Mouse (Mus musculus) MEL (cell line): ENCODE data around the gene Nap1l4.

Experiments
- CTCF ChIP-seq, 3 experiments: IDR thresholded peaks in 2 of 3; conservative IDR thresholded peaks in 1 of 3; 2 replicates each; pipeline ENCODE4 v1.5.1; 2011 to 2012; ENCODE audit warnings: low read length in 3 of 3, low read depth in 2 of 3, mild to moderate bottlenecking in 2 of 3, improper control_type of control experiment in 1 of 3, inconsistent platforms in 1 of 3, mixed read lengths in 1 of 3, moderate library complexity in 1 of 3; ENCODE audit not compliant: control insufficient read depth in 1 of 3, insufficient read depth in 1 of 3, poor library complexity in 1 of 3, severe bottlenecking in 1 of 3
- GATA1 ChIP-seq: IDR thresholded peaks from 2 replicates; pipeline ENCODE4 v1.6.1; 2011; ENCODE audit warnings: low read depth, low read length, improper control_type of control experiment
- HCFC1 ChIP-seq: IDR thresholded peaks from 2 replicates; pipeline ENCODE4 v1.6.1; 2012; ENCODE audit warnings: low read depth, mild to moderate bottlenecking, inconsistent platforms, low read length, improper control_type of control experiment, moderate library complexity
- MAFK ChIP-seq: IDR thresholded peaks from 2 replicates; pipeline ENCODE4 v1.6.1; 2011; ENCODE audit warnings: low read depth, mild to moderate bottlenecking, low read length, improper control_type of control experiment, borderline replicate concordance
- MAX ChIP-seq: IDR thresholded peaks from 2 replicates; pipeline ENCODE4 v1.6.1; 2011; ENCODE audit warnings: low read length, improper control_type of control experiment
- MAZ ChIP-seq: IDR thresholded peaks from 2 replicates; pipeline ENCODE4 v1.6.1; 2012; ENCODE audit warnings: low read depth, mild to moderate bottlenecking, inconsistent platforms, low read length, improper control_type of control experiment
- POLR2A ChIP-seq, 2 experiments: IDR thresholded peaks; 2 replicates each; pipeline ENCODE4 v1.6.1; 2011 to 2012; ENCODE audit warnings: low read length in 2 of 2, mild to moderate bottlenecking in 2 of 2, control low read depth in 1 of 2, improper control_type of control experiment in 1 of 2, low read depth in 1 of 2, moderate library complexity in 1 of 2; ENCODE audit not compliant: control insufficient read depth in 1 of 2, insufficient read depth in 1 of 2, poor library complexity in 1 of 2
- POLR2AphosphoS2 ChIP-seq: IDR thresholded peaks from 2 replicates; pipeline ENCODE4 v1.6.1; 2011; ENCODE audit warnings: low read length, improper control_type of control experiment
- SIN3A ChIP-seq: IDR thresholded peaks from 2 replicates; pipeline ENCODE4 v1.6.1; 2012; ENCODE audit warnings: low read length, improper control_type of control experiment, inconsistent platforms
- TAL1 ChIP-seq: IDR thresholded peaks from 2 replicates; pipeline ENCODE4 v1.6.1; 2012; ENCODE audit warnings: mild to moderate bottlenecking, inconsistent platforms, low read length, moderate library complexity, mixed read lengths
- UBTF ChIP-seq: IDR thresholded peaks from 2 replicates; pipeline ENCODE4 v1.6.1; 2012; ENCODE audit warnings: low read depth, mild to moderate bottlenecking, inconsistent platforms, low read length, improper control_type of control experiment, moderate library complexity, borderline replicate concordance; ENCODE audit not compliant: insufficient read depth
- ZC3H11A ChIP-seq: IDR thresholded peaks from 2 replicates; pipeline ENCODE4 v1.6.1; 2012; ENCODE audit warnings: low read depth, mild to moderate bottlenecking, inconsistent platforms, low read length, improper control_type of control experiment
- ZNF384 ChIP-seq: IDR thresholded peaks from 2 replicates; pipeline ENCODE4 v1.6.1; 2012; ENCODE audit warnings: low read depth, mild to moderate bottlenecking, inconsistent platforms, low read length, improper control_type of control experiment

- TF ChIP-seq CTCF (IDR thresholded peaks at IDR 0.05 in 2 of 3, conservative IDR thresholded peaks at IDR 0.05 in 1 of 3; ENCODE audit: control insufficient read depth in 1 of 3, insufficient read depth in 1 of 3, low read depth in 2 of 3, low read length in 3 of 3, poor library complexity in 1 of 3, severe bottlenecking in 1 of 3) = no peak
- no peak for TF ChIP-seq SIN3A
- TF ChIP-seq HCFC1 = no peak
- no peak for TF ChIP-seq ZNF384
- no peak for TF ChIP-seq MAX
- no peak for TF ChIP-seq MAZ
- no peak for TF ChIP-seq TAL1
- TF ChIP-seq MAFK = no peak
- no peak for TF ChIP-seq POLR2A (IDR thresholded peaks at IDR 0.05; ENCODE audit: control insufficient read depth in 1 of 2, insufficient read depth in 1 of 2, low read depth in 1 of 2, low read length in 2 of 2, poor library complexity in 1 of 2)
- no peak for TF ChIP-seq ZC3H11A
- TF ChIP-seq GATA1 = no peak
- no peak for TF ChIP-seq POLR2AphosphoS2
- no peak for TF ChIP-seq UBTF
Observed at GRCm38 (mm10) chr7:143519333-143519732, 29.6 kb downstream of the Nap1l4 start.
